Comparison of ENCODE assay signal across 7 mouse cellular contexts in genomic region chr2:166153891-166154711, GRCm38 (mm10). TPM values are rescaled to one million over a fixed set of nuclear protein-coding genes. Genes with fewer than 3 reads are reported as not detected.
DNase-seq lines count a peak whose midpoint lies in the region; ATAC-seq and TF ChIP-seq lines count a peak whose summit lies in the region.

No protein-coding gene starts in this region.

- H3K4me1 ChIP-seq in thymus, adult 2 months (replicated peaks; ENCODE audit: control insufficient read depth, insufficient read depth, low read length), result peaks cover 7% of the 10 kb centered on the region; the same call in 1 of the 2 replicates
- peaks cover 93% of the 10 kb centered on the region for H3K4me1 ChIP-seq in embryonic facial prominence, embryonic 10.5 days
- H3K4me1 ChIP-seq in hindbrain, embryonic 13.5 days (replicated peaks), result peaks cover 77% of the 10 kb centered on the region
- H3K4me1 ChIP-seq in liver, embryonic 16.5 days (ENCODE audit: control insufficient read depth, low read depth, low read length), result no peaks in the 10 kb centered on the region; the same call in 1 of the 2 replicates

- under 1% methylated on average over 51 of the region's 51 CpGs for WGBS in thymus, adult 2 months
- WGBS in embryonic facial prominence, embryonic 10.5 days, result under 1% methylated on average over 51 of the region's 51 CpGs
- under 1% methylated on average over 49 of the region's 51 CpGs for WGBS in hindbrain, embryonic 13.5 days
- 1% methylated on average over 51 of the region's 51 CpGs for WGBS in liver, embryonic 16.5 days (ENCODE audit: insufficient replicate concordance)

- H3K9me3 ChIP-seq in embryonic facial prominence, embryonic 10.5 days, result no peaks in the 10 kb centered on the region
- no peaks in the 10 kb centered on the region for H3K9me3 ChIP-seq in hindbrain, embryonic 13.5 days
- no peaks in the 10 kb centered on the region for H3K9me3 ChIP-seq in liver, embryonic 16.5 days (replicated peaks; ENCODE audit: control insufficient read depth, low read length)

- H3K27me3 ChIP-seq in thymus, adult 2 months (ENCODE audit: control insufficient read depth, insufficient read depth, low read length), result peaks cover 17% of the 10 kb centered on the region
- peaks cover 9% of the 10 kb centered on the region; the same call in 1 of the 2 replicates for H3K27me3 ChIP-seq in embryonic facial prominence, embryonic 10.5 days (replicated peaks; ENCODE audit: low read depth, poor library complexity, severe bottlenecking)
- H3K27me3 ChIP-seq in hindbrain, embryonic 13.5 days, result peaks cover 36% of the 10 kb centered on the region
- peaks cover 46% of the 10 kb centered on the region for H3K27me3 ChIP-seq in liver, embryonic 16.5 days (ENCODE audit: control insufficient read depth, insufficient read depth, low read depth, low read length)

- TF ChIP-seq CTCF in thymus, adult 2 months (IDR thresholded peaks at IDR 0.05; ENCODE audit: borderline replicate concordance, control insufficient read depth, extremely low read depth, insufficient read depth, low read length, poor library complexity), result no peak

- H3K9ac ChIP-seq in hindbrain, embryonic 13.5 days, result peak overlapping the region; percentile 94
- H3K9ac ChIP-seq in liver, embryonic 16.5 days (ENCODE audit: low read depth, low read length), result no peak overlapping the region

- H3K27ac ChIP-seq in thymus, adult 2 months (ENCODE audit: control insufficient read depth, insufficient read depth, low read length), result no peak overlapping the region
- H3K27ac ChIP-seq in embryonic facial prominence, embryonic 10.5 days (replicated peaks), result peak overlapping the region; percentile 99
- H3K27ac ChIP-seq in hindbrain, embryonic 13.5 days, result peak overlapping the region; percentile 94
- no peak overlapping the region for H3K27ac ChIP-seq in liver, embryonic 16.5 days (ENCODE audit: low read length)

- DNase-seq in thymus, adult 2 months, result no peak
- no peak for DNase-seq in thymus, postnatal 36 days
- peak; percentile 82 for DNase-seq in embryonic facial prominence, embryonic 10.5 days (ENCODE audit: low spot score)
- peak; percentile 69 for DNase-seq in urinary bladder, postnatal 25 days (ENCODE audit: low spot score)
- no peak for DNase-seq in right cerebral cortex, adult 18-20 months

- no peak; the same call in 1 of the 2 replicates for ATAC-seq in hindbrain, embryonic 13.5 days (ENCODE audit: low FRiP score)
- ATAC-seq in liver, embryonic 16.5 days (ENCODE audit: low read depth), result no peak

- TF ChIP-seq POLR2A in thymus, adult 2 months (IDR thresholded peaks at IDR 0.05; ENCODE audit: control insufficient read depth, extremely low read depth, insufficient read depth, low read length, poor library complexity), result no peak

- H3K4me3 ChIP-seq in thymus, adult 2 months (ENCODE audit: control insufficient read depth, insufficient read depth, low read length), result peak overlapping the region; percentile 24
- peak overlapping the region; percentile 92 for H3K4me3 ChIP-seq in embryonic facial prominence, embryonic 10.5 days
- H3K4me3 ChIP-seq in hindbrain, embryonic 13.5 days, result peak overlapping the region; percentile 75
- peak overlapping the region; percentile 53 for H3K4me3 ChIP-seq in liver, embryonic 16.5 days (ENCODE audit: low read depth, low read length)

- no peaks in the 10 kb centered on the region for H3K36me3 ChIP-seq in thymus, adult 2 months (ENCODE audit: control insufficient read depth, insufficient read depth, low read length)
- H3K36me3 ChIP-seq in embryonic facial prominence, embryonic 10.5 days (replicated peaks), result peaks cover 16% of the 10 kb centered on the region
- H3K36me3 ChIP-seq in hindbrain, embryonic 13.5 days, result no peaks in the 10 kb centered on the region
- no peaks in the 10 kb centered on the region for H3K36me3 ChIP-seq in liver, embryonic 16.5 days (ENCODE audit: control insufficient read depth, insufficient read depth)

- peak overlapping the region; percentile 84 for H3K4me2 ChIP-seq in hindbrain, embryonic 13.5 days
- H3K4me2 ChIP-seq in liver, embryonic 16.5 days (ENCODE audit: low read depth, low read length), result peak overlapping the region; percentile 70

RNA-seq across cellular contexts. Expression of gene Sulf2, which starts 1.4 kb away (rescaled TPM):
- 19.3 and 24.3 TPM in 2 replicates for polyA plus RNA-seq in thymus, adult 2 months (2012; rRNA removed)
- 115 and 131 TPM in 2 replicates for polyA plus RNA-seq in embryonic facial prominence, embryonic 10.5 days (2016; fragmentation: Nextera tagmentation; extraction: Ambion mirVana)
- polyA plus RNA-seq in hindbrain, embryonic 13.5 days (2015; fragmentation: Nextera tagmentation; extraction: Ambion mirVana), result 88.6 and 113 TPM in 2 replicates
- polyA plus RNA-seq in liver, embryonic 16.5 days (2015; fragmentation: Nextera tagmentation; extraction: Ambion mirVana), result 0.68 and 1.2 TPM in 2 replicates

Comparison
In these comparisons a context has a peak if more than half of its experiments do, and no peak if none do; other contexts are left out.
1. DNase-seq: peak in embryonic facial prominence, embryonic 10.5 days (single experiment) and urinary bladder, postnatal 25 days (single experiment); none in thymus, adult 2 months (single experiment), thymus, postnatal 36 days (0 of 2) and right cerebral cortex, adult 18-20 months (single experiment).
2. H3K27ac ChIP-seq: peak in embryonic facial prominence, embryonic 10.5 days (single experiment) and hindbrain, embryonic 13.5 days (single experiment); none in thymus, adult 2 months (single experiment) and liver, embryonic 16.5 days (single experiment).
3. H3K4me3 ChIP-seq: peak in every context shown above with its lines; median percentile 92 in embryonic facial prominence, embryonic 10.5 days; 75 in hindbrain, embryonic 13.5 days; 53 in liver, embryonic 16.5 days; 24 in thymus, adult 2 months.